Mouse (Mus musculus) stomach, embryonic 14.5 days (tissue): Measurements from ENCODE around the gene Tbl1x. TPM values are rescaled to one million over a fixed set of nuclear protein-coding genes. Genes with fewer than 3 reads are reported as not detected.

Source experiments
- ATAC-seq: fragments of 200-750 bp; cut with Nextera tagmentation; 2 replicates; pipeline ENCODE4 v1.8.0; 2017; ENCODE audit warnings: low read depth, moderate TSS enrichment; ENCODE audit not compliant: insufficient number of reproducible peaks, insufficient read depth, low FRiP score
- H3K27ac ChIP-seq: fragments of 300-500 bp; sonication (generic); 2 replicates; pipeline ENCODE4 v1.5.1; 2014; ENCODE audit warnings: mild to moderate bottlenecking, low read length, moderate library complexity, mixed read lengths
- H3K27me3 ChIP-seq: fragments of 300-500 bp; sonication (generic); 2 replicates; pipeline ENCODE4 v1.6.1; 2014; ENCODE audit warnings: low read length, control low read depth, mixed read lengths; ENCODE audit not compliant: control insufficient read depth, insufficient read depth
- H3K36me3 ChIP-seq: fragments of 300-500 bp; sonication (generic); 2 replicates; pipeline ENCODE4 v1.6.1; 2014; ENCODE audit warnings: mild to moderate bottlenecking, control low read depth, low read length, moderate library complexity, mixed read lengths; ENCODE audit not compliant: control insufficient read depth, insufficient read depth
- H3K4me1 ChIP-seq: fragments of 300-500 bp; sonication (generic); 2 replicates; pipeline ENCODE4 v1.6.1; 2014; ENCODE audit warnings: low read length, control low read depth, mixed read lengths; ENCODE audit not compliant: control insufficient read depth, insufficient read depth
- H3K4me2 ChIP-seq: fragments of 300-500 bp; sonication (generic); replicated peaks from 2 replicates; pipeline ENCODE4 v1.6.1; 2014; ENCODE audit warnings: low read depth, low read length, control low read depth
- H3K4me3 ChIP-seq: fragments of 300-500 bp; sonication (generic); 2 replicates; pipeline ENCODE4 v1.5.1; 2014; ENCODE audit warnings: low read depth, low read length, control low read depth
- H3K9ac ChIP-seq: fragments of 300-500 bp; sonication (generic); replicated peaks from 2 replicates; pipeline ENCODE4 v1.6.1; 2014; ENCODE audit warnings: low read depth, mild to moderate bottlenecking, control low read depth, low read length, moderate library complexity, mixed read lengths
- H3K9me3 ChIP-seq: fragments of 300-500 bp; sonication (generic); 2 replicates; pipeline ENCODE4 v1.6.1; 2016; ENCODE audit warnings: low read depth, low read length, control low read depth; ENCODE audit not compliant: control insufficient read depth
- WGBS: fragments of 180-500 bp; shearing (Covaris S2); extraction: QIAGEN DNeasy Blood & Tissue Kit; methylation state at CpG from one replicate; pipeline ENCODE4 v1.1.7; 2014; 5-methylcytosine and 5-hydroxymethylcytosine counted together
- polyA plus RNA-seq: library from polyadenylated mRNA; unstranded; fragments of >200 nt; fragmentation: Nextera tagmentation; extraction: Ambion mirVana; gene quantifications from 2 replicates; pipeline ENCODE4 v1.2.1, GENCODE M21; 2014

Tbl1x gene
- polyA plus RNA-seq, 1 experiment from 2014 or later = 88.9 TPM

DNA sequence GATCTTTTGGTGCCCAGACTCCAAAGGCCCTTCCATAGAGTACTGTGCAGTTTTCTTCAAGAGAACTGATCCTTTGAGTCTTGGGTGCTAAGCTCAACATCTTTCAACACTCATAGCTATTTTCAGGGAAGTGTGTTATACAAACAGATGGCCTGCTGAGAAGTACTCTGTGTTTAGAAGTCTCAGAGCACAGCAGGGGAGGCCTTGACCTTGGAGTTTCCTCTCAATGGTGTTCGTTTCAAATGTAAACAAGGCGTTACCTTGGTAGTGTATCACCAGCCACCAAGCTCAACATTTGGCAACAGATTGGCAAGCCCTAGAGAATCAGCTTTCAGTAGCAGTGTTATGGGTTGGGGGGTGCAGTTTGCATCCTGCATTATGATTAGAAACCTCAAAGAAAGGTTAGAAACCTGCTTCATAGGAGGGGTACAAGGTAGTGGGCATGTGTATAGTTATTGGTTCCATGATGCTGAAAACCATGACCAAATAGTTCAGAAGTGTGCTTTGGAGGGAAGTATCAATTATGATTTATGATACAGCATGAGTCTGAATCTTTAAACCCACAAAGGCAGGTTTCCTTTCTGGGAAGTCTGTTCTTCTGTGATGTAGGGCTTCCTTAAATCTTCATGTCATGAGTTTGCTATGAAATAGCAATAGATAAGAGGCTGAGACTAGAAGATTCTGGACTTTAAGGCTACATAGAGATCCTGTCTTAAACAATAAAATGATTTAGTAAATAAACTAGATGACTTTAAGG, 98.3 kb downstream of the Tbl1x start:
- Histone ChIP-seq H3K9me3 (no peaks in the 10 kb centered on the region), H3K4me3 (no peak overlapping the region), H3K36me3 (no peaks in the 10 kb centered on the region), H3K4me1 (no peaks in the 10 kb centered on the region), H3K27ac (no peak overlapping the region), H3K9ac (no peak overlapping the region), H3K4me2 (no peak overlapping the region), H3K27me3 (no peaks in the 10 kb centered on the region)
- no peak for ATAC-seq
- WGBS = 46% methylated on average over 2 of the region's 2 CpGs

DNA sequence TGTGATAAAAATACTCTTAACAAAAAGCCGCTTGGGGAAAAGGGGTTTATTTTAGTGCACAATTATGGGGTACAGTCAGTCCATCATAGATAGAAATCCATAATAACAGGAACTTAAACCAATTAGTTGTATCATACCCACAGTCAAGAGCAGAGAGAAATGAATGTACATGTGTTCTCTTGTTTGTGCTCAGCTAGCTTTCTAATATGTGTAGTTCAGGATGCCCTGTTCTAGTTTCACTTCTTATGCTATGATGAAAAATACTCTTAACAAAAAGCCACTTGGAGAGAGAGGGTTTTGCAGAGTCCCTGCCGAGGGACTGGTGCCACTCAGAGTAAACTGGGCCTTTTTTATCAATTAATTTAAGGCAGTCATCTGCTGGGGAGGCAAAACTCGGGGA, 101.1 kb downstream of the Tbl1x start:
- Histone ChIP-seq H3K4me3 (no peak overlapping the region), H3K9me3 (no peaks in the 10 kb centered on the region), H3K27ac (no peak overlapping the region), H3K36me3 (no peaks in the 10 kb centered on the region), H3K9ac (no peak overlapping the region), H3K27me3 (no peaks in the 10 kb centered on the region), H3K4me1 (no peaks in the 10 kb centered on the region), H3K4me2 (no peak overlapping the region)
- WGBS = 74% methylated on average over 3 of the region's 3 CpGs
- ATAC-seq = no peak

- H3K36me3 ChIP-seq = no peaks in the 10 kb centered on the region
- no peaks in the 10 kb centered on the region for H3K27me3 ChIP-seq
- H3K4me3 ChIP-seq = no peak overlapping the region
- WGBS = 100% methylated on average over 1 of the region's 1 CpGs
- ATAC-seq = no peak
- H3K9ac ChIP-seq = no peak overlapping the region
- no peaks in the 10 kb centered on the region for H3K4me1 ChIP-seq
- H3K27ac ChIP-seq = no peak overlapping the region
- no peak overlapping the region for H3K4me2 ChIP-seq
- no peaks in the 10 kb centered on the region for H3K9me3 ChIP-seq
Observed at GRCm38 (mm10) chrX:77613041-77613440, 102.2 kb downstream of the Tbl1x start.

DNA sequence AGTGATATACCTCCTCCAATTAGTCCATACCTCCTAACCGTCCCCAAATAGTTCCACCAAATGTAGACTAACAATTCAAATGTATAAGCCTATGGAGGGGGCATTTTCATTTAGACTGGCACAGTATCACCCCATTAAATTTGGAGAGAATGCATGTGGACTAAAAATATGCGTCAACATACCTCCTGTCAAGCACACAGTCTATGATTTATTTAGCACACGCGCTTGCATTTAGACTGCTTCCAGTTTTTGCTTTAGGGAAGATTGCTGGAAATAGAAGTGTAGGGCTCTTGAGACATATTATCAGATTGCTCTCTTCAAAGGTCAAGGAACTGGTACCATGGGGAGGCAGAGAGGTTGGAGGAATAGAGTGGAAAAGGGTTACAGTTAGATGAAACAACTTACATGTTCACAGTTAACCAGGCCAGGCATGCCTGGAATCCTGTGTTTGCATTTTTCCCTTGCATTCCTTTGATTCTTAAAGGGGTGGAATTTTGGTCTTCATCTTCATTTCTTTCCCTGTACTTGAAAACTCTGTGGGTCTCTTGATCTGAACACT, 105.0 kb downstream of the Tbl1x start:
- no peak for ATAC-seq
- H3K4me3 ChIP-seq = no peak overlapping the region
- H3K27me3 ChIP-seq = no peaks in the 10 kb centered on the region
- H3K4me1 ChIP-seq = no peaks in the 10 kb centered on the region
- no peak overlapping the region for H3K9ac ChIP-seq
- H3K27ac ChIP-seq = no peak overlapping the region
- 62% methylated on average over 4 of the region's 4 CpGs for WGBS
- H3K36me3 ChIP-seq = no peaks in the 10 kb centered on the region
- H3K9me3 ChIP-seq = no peaks in the 10 kb centered on the region
- no peak overlapping the region for H3K4me2 ChIP-seq

DNA sequence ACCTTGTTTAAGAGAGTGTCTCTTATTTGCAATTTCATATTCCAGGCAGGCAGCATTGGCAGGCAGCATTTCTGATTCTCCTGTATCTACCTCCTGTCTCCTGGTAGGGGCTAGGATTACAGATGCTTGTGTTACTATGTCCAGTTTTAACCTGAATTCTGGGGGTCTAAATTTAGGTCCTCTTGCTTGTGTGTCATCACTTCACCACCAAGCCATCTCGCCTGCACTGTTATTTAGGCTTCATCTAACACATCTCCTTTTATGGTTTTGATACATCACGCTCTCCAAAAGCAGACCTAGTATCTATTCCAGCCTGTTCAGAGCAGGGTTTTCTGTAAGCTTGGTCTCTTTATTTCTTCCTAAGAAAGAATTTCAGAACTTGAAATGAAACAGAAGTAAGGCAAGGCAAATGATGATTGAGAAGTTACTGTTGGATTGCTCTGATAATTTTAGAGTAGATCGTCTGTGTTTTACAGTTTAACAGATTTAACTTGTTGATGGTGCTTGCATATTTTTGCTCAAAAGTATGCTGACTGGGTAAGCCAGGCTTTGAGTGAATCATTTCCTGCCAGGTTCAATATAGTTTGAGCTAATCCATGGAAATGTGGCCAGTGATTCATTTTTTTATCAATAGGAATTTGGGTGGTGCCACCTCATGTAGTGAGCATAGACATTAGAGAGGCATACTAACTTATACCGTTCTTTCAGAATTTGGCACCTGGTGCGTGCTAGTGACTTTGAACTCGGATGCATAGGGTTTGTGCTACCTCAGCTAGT, 106.7 kb downstream of the Tbl1x start:
- 75% methylated on average over 6 of the region's 6 CpGs for WGBS
- Histone ChIP-seq H3K4me1 (no peaks in the 10 kb centered on the region), H3K4me3 (no peak overlapping the region), H3K27ac (0 out of 2 replicates have a peak overlapping the region, but pooled peaks have one; percentile 15), H3K4me2 (no peak overlapping the region), H3K9me3 (no peaks in the 10 kb centered on the region), H3K36me3 (no peaks in the 10 kb centered on the region), H3K9ac (no peak overlapping the region), H3K27me3 (no peaks in the 10 kb centered on the region)
- ATAC-seq = no peak

DNA sequence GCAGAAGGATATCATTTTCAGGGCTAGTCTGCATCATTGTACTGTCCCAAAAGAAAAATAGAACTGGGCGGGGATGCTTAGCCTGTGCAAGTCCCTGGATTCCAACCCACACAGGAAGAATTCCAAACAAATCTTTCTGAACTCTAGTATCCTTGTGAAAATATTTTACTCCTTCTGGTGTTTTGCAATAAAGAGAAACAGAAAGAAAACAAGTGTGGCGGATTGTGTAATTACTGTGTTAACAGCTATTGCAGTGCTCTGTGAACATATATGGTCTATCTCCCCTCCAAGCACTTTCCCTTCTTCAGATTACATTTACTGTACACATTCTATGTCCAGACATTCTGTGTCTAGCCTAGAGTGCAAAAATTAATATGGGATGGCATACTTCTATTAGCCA, 119.6 kb downstream of the Tbl1x start:
- Histone ChIP-seq H3K9ac (no peak overlapping the region), H3K4me2 (no peak overlapping the region), H3K27ac (no peak overlapping the region), H3K4me3 (no peak overlapping the region), H3K4me1 (no peaks in the 10 kb centered on the region), H3K36me3 (no peaks in the 10 kb centered on the region), H3K27me3 (no peaks in the 10 kb centered on the region), H3K9me3 (no peaks in the 10 kb centered on the region)
- 82% methylated on average over 2 of the region's 2 CpGs for WGBS
- no peak for ATAC-seq

GRCm38 (mm10) chrX:77636499-77636898, 125.7 kb downstream of the Tbl1x start:
- H3K4me3 ChIP-seq = no peak overlapping the region
- H3K36me3 ChIP-seq = no peaks in the 10 kb centered on the region
- ATAC-seq = no peak
- H3K27ac ChIP-seq = no peak overlapping the region
- 52% methylated on average over 3 of the region's 3 CpGs for WGBS
- H3K4me1 ChIP-seq = no peaks in the 10 kb centered on the region
- H3K27me3 ChIP-seq = no peaks in the 10 kb centered on the region
- no peaks in the 10 kb centered on the region for H3K9me3 ChIP-seq
- no peak overlapping the region for H3K4me2 ChIP-seq
- H3K9ac ChIP-seq = no peak overlapping the region

DNA sequence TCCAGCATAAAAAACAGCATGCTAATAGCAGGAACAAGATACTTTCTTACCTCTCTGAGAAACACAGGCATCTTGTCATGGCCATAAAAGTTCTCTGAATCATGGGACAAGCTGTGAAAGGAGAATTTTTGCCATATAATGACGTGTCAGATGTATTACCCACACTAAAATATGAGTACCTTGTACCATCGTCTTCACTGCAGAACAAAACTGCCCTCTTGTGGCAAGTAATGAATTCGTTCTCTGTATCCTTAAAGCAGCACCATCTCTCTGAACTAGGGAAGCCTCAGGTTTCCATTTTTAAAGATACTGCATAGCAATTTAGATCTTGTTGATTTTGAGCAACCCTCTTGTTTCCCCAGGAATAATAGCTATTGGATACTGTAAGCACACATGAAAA, 127.3 kb downstream of the Tbl1x start:
- Histone ChIP-seq H3K9me3 (no peaks in the 10 kb centered on the region), H3K36me3 (no peaks in the 10 kb centered on the region), H3K27ac (no peak overlapping the region), H3K4me1 (no peaks in the 10 kb centered on the region), H3K27me3 (no peaks in the 10 kb centered on the region), H3K4me3 (no peak overlapping the region), H3K9ac (no peak overlapping the region), H3K4me2 (no peak overlapping the region)
- 18% methylated on average over 3 of the region's 3 CpGs for WGBS
- ATAC-seq = no peak
